Mouse (Mus musculus): ENCODE data around the gene LTO1.

DNA sequence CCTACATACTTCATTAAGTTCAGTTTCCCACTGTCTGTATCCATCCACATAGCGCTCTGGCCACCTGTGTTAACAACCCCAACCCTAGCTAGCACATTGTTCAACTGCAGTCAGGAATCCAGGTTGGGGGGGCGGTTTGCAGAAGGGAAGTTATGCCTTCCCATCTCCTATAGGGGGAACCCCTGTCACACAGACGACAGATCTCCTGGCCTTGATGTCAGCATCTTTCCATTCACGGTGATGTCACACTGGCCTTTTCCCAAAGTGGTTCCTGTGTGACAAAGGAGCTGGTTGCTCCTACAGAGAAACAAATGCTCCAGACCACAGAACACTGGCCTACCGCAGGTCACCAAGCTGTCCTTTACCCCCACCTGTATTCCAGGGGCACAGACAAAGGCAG, 20.7 kb downstream of the LTO1 start:
- TF ChIP-seq CTCF (IDR thresholded peaks at IDR 0.05; ENCODE audit: low read depth, low read length) (peak; percentile 32), POLR2A (IDR thresholded peaks at IDR 0.05; ENCODE audit: insufficient read depth, low read length) (no peak), EP300 (IDR thresholded peaks at IDR 0.05; ENCODE audit: insufficient read depth, low read depth, low read length) (no peak)
